Mouse (Mus musculus) embryo, embryonic 11.5 days (tissue): ENCODE measurements around the gene Grin2c.
A peak's percentile ranks its signal among the peaks of the same experiment; 100 is the strongest.

Experiments used
- DNase-seq: peaks from one replicate; pipeline ENCODE4 v3.0.0-alpha.2; 2012; ENCODE audit warnings: low read depth, low spot score

Grin2c gene

GRCm38 (mm10) chr11:115202316-115202715 is 64.7 kb downstream of the Grin2c start:
- peak; percentile 63 for DNase-seq

GRCm38 (mm10) chr11:115200520-115200919 is 66.5 kb downstream of the Grin2c start:
- DNase-seq = no peak
